Mouse (Mus musculus): ENCODE results near the gene Hip1.

DNA sequence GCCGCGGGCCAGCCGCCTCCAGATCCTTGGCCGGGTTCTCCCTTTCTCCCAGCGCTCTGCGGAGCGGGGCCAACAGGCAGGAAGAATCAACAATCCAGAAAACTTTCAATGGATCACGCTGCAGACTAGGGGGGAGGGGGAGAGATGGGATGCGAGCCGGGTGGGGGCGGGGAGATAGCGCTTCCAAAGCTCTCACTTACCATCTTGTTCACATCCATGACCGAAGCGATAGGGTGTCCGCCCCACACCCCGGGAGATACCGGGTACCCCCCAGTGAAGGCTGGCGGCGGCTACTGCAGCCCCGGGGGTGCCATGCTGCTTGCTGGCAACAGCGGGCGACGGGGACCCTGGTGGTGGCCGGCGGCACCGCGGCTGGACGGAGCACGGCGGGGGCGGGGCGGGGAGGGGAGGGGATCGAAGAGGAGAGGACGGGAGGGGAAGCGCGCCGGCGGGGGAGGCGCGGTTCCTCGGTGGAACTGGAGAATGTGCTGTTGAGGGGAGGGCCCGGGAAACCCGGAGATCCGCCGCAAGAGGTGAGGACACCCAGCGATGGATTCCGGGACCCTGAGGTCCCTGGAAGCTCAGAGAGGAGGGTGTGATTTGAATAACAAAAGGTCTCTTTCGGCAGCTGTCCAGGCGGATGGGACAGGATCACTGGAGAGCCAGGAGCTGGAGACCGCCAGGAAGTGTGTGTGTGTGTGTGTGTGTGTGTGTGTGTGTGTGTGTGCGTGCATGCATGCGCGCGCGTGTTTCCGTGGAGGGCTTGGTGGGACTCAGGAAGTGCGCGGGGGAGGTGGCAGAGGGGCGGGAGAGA, 55.8 kb downstream of the Hip1 start:
- TF ChIP-seq EP300 (optimal IDR thresholded peaks at IDR 0.05), result no peak
- peak; percentile 62 for TF ChIP-seq CTCF (IDR thresholded peaks at IDR 0.05; ENCODE audit: low read depth)

Measured in stomach, postnatal 0 days (tissue).